Mouse (Mus musculus): Measurements from ENCODE around the gene Slc12a4.
A peak's percentile ranks its signal among the peaks of the same experiment; 100 is the strongest.

Gene Slc12a4

DNA sequence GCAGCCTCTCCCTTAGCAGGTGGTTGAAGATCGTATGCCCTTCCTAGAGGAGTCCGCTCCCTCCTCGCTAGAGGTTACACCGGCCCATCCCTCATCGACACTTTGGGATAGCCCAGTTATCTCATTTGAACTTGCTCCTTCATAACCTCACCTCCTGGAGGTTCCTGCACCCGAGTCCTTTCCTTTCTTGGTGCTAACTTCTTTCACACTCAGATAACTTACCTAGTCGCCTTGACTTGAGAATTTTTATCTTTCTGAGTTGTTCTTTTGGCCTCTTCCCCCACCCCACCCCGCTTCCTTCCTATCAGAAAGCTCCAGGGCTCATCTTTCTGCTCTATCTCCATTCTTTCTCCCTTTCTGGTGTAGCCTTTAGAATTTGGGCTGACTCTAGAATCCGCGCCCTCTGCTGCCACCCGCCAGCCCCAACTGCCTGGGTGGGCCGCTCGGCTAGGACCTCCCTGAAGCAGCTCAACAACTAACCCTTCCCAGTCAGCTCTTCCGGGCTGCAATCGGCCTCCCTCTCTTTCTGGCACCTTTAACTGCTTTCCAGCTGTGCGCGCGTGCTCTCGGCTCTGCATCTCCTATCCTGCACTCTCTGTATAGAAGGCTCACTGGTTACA is 905 bp upstream of the Slc12a4 start:
- peak; percentile 82 for DNase-seq

DNA sequence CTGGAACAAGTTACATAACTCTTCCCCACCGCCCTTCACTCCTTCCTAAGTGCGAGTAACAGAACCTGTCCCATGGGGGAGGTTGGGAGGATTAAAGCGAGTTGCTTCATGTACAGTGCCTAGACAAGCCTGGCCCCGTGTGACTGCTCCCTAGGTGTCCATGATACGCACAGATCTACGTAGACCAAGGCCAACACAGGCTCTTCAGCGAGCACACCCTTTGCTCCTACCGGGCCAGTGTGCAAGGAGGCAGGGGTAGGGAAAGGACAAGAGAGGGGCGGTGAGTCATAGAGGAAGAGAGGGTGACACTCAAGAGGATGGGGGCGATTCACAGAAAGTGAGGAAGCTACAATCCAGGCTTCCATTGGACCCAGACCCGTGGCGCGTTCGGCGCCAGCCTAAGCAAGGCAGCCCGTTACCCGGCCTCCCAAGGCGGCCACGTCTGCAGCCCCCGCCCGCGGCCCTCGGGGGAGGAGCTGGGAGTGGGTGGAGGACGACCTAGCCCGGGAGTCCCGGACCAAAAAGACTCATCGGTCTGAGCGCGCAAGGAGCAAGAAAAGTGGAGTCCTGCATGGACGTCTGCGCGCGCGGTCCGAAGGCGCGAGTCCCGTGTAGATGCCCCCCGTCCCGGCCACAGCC is 512 bp downstream of the Slc12a4 start:
- peak; percentile 78 for DNase-seq

DNA sequence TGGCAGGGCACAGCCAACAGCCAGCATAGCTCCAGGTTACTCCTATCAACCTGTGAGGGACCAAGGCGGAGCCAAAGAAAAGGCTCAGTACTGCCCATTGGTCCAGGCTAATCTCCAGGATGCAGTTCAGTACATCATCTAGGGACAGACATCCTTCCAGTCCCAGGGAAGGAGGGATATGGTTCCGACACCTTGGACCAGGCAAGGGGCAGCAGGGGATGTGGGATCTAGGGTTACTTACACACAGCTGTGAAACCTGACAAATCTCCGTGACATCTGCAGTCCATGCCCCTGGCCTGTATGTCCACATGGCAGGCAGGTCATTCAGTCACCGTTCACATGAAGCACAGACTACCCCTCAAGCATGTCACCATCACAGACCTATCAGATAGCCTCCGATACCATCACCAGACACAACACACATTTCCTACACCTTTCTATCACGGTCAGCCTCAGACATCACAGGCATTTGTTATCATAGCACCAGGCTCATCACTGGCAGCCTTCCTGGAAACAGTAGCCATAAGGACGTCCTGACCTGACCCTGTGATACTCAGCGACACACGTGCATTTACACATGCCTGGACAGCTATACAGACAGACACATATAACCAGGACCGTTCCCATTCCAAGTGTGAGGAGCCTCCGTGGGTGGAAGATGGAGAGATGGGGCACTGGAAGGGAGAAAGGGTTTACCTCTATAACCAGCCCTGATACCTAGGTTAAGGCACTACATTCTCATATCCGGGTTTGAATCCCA is 1.2 kb downstream of the Slc12a4 start:
- DNase-seq = no peak

DNA sequence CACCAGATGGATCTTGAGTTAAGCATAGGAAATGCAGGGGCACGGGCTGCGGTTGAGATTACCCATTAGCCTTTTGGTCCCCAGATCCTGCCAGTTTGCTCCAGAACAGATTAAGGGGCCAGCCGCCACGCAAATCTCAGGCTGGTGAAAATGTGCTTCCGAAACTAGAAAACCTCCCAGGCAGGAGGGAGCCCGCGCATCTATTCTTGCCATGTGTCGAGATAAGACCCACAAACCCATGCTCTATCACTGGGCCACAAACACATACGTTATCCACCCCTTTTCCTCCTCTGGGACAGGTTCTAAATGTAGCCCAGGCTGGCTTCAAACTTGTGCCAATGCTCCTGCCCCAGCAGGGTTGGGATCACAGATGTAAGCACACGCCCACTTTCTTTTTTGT is 4.4 kb downstream of the Slc12a4 start:
- no peak for DNase-seq

DNA sequence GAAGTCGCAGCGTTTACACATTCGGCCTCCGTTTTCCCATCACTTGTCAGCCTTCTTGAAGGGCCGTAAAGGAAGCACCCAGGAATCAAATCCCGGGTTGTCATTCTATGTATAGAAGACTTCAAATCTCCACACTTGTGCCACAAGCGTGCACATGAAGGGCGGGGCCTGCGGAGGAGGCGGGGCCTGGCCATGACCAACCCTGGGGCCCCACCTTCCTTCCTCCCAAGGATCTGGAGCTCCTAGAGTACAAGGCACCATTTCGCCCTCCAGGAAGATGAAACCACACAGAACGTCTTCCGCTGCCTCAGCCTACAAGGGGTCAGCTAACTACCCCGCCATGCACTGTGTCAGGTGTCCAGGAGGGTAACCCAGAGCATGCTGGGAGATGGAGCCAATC is 4.8 kb downstream of the Slc12a4 start:
- no peak for DNase-seq

DNA sequence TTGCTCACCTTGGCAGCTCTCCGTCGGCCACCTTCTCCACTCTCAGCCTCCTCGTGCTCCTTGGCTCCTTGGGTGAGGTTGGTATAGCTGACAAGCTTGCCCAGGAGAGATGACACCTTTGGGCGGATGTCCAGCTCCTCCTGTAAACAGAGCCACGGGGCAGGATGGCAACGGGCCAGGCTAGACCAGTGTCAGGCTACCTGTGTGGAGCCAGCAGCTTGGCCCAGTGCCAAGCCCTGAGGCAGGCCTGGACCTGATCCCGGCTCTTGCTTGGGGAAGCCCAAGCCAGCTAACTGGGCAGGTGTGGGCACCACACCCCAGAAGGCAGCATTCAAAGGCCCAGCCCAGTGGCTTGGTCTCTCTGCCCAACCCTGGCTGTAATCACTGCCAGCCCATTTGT is 6.5 kb downstream of the Slc12a4 start:
- DNase-seq = peak; percentile 56

DNA sequence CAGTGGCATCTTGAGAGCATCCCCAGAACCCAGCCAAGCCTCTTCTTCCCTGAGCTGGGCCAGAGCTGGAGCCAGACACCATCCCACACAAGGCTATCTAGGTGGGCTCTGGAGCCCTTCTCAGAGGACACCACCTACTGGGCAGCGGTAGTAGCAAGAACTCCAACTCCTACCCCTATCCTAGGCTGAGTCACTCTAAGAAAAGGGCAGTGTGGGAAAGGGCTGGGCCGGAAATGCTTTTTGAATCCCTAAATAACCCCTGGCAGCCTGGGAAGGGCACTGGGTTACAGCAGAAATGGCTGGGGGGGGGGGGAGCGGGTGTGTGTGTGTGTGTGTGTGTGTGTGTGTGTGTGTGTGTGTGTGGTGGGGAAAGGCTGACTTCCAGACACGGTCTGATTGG is 8.1 kb downstream of the Slc12a4 start:
- peak; percentile 79 for DNase-seq

DNA sequence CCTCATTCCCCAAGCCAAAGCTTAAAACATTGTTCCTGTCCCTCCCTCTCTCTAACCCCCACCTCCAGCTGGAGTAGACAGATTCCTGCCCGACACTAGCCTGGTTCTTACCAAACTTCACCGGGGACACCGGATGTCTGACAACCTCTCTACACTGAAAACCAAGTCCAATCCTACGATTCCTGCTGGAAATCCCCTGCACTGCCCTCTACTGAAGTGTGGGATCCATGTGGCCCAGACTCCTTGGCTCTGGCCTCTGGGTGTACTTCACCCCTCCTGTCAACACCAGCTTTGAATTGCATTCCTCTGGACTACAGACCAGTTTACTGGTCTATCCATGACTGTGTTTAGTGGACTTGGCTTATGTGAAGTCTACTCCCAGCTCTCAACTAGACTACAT is 9.3 kb downstream of the Slc12a4 start:
- peak; percentile 35 for DNase-seq

DNA sequence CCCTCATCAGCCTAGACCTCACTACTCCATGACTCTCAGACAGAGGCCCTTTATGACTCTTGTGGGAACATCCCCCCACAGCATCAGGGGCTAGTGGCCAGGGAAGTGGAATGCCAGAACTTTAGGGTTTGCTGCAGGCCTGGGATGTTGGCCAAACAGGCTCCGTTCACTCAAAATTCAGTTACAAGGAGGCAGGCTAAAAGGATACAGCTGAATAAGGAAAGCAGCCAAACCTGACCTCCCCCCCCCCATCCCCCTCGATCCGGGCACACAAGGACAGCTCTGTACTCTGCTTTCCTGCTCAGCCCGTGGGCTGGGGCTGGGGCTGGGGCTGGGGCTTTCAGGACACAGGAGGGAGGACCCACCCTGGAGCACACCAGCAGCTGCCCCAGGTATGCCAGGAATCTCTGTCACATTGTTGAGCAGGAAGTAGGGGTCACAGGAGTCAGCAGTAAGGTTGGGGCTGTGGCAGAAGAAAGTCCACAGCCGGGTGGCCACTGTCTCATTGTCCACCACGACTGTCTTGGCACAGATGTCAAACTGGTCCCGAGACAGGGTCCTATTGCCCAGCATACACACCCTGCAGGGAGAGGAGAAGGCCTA is 14.7 kb downstream of the Slc12a4 start:
- peak; percentile 81 for DNase-seq

DNA sequence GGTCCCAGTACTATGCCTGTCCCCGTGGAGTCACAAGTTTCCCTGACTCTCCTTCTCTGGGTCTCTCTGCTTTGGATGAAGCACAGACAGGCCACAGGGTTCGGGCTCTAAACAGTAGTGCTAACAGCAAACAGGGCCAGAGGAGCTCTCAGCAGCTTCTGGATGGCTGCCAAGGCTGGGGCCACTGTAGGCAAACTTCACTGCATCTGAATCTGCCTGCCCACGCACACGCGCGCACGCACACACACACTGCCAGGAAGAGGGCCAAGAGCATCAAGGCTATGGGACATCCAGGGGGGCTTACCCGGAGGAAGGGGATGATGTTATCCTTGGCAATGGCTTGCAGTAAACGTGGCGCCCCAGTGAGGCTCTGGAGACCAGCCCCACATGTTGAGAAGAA is 16.5 kb downstream of the Slc12a4 start:
- DNase-seq = peak; percentile 71

DNA sequence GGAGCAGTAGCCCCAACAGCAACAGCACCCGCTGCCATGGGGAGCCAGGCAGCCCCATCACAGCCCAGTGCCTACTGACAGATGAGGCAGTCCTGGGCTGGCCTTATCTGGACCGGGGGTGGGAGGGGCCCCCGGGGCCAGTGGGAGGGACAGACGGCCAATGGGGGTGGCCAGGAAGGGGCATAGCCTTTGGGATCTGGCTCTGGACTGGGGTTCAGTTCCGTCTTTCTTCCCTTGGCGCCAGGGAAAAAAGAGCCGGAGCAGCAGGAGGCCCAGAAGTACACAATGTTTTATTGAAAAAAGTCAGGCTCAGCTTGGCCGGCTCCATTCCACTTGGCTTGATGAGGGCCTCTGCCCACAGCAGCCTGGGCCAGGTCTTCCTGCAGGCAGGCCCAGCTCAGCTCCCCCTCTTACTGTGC is 22.6 kb downstream of the Slc12a4 start, which contains the start of gene Lcat:
Lcat (minus strand) TSS at position 62 of the 419 bp plus-strand sequence.
- no peak for DNase-seq

DNA sequence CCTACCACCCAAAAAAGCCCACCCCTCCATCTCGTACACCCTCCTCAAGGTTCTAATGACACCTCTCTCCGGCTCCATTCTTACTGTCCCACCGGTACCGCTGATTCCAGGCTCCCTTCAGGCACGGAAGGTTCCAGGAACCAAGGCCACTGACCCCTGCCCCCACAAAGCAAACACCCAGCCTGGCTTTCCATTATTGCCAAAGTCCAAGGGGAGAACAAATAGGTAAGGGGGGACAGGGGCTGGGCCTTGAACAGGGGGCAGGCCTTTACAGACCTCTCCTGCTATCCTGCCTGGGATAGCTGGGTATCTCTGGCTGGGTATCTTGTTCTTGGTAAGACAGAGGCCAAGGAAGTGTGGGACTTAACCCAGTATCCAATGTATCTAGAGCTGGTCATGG is 23.4 kb downstream of the Slc12a4 start:
- DNase-seq = no peak

DNA sequence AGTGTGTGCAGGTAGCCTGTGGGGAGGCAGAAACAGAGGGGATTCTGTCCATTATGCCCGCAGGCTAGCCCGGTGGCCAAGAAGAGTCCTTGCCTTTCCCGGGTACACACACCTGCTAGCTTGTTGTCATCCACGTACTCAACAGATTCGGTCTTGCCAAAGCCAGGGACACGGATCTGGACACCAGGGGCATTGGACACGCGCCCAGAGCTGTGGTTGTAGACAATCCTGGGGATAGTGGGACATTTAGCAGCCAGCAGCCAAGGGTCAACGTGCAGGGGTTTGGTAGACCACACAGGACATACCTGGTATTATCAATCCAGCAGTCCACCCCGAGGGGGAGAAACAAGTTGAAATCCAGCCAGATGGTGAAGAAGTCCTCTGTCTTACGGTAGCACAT is 23.9 kb downstream of the Slc12a4 start:
- no peak for DNase-seq

DNA sequence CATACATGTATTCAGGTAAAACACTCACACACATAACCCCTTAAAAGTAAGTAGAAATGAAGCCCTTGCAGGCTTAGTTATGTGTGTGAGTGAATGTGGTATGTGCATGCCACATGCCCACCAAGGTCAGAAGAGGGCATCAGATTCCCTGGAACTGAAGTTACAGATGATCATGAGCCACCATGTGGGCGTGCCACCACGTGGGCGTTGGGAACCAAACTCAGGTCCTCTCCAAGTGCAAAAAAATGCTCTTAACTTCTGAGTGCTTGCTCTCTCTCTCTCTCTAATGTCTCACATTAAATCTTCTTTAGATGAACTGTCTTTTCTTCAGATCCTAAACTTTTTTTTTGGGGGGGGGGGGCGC is 27.6 kb downstream of the Slc12a4 start, which contains the start of gene Psmb10:
Psmb10 (minus strand) TSS at position 139 of the 364 bp plus-strand sequence.
- DNase-seq = peak; percentile 40

DNA sequence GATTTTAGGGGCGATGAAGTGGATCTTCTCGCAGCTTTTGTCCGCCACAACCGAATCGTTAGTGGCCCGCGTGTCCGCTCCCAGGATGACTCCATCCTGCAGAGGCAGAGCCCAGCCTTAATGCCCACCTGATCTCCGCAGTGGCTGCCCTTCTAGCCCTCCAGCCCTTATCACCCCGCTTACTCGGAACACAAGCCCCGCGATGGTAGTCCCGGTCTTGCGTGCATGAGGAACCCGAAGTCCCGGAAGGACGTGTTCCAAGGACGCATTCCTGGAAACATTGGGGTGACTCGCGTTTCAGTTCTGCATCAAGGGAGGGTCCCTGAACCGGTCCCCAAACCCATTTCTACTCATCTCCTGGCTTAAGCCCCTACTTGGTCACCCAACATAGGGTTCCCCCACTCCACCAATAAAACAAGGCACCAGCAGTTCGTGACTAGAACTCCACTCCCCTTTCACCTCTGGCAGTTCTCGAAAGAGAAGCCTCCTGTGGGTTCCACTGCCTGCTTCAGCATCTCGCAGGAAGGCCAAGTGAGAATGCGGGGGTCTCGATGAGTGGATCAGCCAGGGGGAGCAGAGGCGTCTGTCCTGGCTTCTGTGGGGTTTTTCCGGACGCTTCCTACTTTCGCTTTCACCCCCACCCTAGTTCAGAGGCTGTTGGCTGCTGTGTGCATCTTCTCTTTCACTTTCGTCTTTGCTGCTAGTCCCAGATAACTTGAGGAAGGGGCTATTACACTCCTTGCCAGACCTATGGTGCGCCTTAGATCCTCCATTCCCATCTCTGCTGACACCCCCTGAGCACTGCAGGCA is 28.2 kb downstream of the Slc12a4 start:
- DNase-seq = peak; percentile 54

DNA sequence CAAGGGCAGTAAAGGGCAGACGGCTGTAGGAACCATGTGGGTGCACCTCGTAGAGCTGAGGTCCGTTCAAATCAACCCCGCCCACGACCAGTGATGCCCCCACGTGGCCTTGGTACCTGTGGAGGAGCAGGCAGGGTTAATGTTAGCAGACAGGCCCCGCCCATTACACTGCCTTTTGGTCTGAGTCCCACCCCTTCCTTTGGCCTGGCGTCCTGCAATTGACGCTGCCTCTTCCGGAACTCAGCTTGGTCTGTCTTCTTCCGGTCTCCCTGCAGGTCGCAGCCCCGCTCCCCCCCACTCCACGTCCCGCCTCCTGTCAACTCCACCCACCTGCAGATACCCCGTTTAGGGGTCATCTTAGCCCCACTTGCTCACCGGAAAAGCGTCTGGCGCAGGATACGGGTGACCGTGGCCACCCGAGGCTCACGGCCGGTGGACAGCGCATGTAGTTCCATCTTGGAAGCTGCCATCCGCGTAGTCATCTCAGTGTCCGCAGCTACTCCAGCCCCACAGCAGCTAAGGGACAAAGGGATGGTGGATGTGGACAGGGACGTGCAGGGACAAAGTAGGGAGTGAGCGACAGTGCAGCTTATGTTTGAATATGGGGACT is 28.9 kb downstream of the Slc12a4 start:
- DNase-seq = peak; percentile 94

DNA sequence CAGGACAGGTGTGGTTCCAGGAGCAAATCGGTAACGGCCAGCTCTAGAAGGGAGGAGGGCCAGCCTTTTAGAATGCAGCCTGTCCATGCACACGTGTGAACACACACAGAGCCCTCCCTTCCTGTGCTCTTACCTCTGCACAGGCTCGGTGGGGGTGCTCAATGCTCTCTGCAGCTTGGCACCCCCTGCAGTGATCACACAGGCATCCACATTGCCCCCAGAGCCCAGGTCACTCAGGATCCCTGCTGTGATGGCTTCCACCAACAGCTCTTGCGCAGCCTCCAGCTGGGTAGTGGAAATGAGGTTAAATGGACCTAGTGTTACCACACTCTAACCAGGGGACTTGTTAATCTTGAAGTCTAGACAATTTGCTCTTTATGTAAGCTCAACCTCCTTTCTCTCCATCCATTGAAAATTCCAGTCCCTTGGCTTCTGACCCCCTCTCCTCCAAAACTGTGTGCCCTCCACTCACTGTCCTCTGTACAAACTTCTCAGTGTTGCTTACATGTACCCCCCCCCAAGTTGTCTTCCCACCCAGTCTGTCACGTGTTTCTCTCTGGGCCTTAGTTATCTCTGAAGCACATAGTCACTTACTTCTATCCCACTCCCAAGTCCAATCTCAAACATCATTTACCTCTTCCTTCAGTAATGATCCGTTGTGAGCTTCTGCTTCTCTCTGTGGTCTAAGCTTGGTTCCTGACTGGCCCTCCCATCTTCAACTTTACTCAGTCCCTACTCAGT is 29.9 kb downstream of the Slc12a4 start:
- DNase-seq = no peak

DNA sequence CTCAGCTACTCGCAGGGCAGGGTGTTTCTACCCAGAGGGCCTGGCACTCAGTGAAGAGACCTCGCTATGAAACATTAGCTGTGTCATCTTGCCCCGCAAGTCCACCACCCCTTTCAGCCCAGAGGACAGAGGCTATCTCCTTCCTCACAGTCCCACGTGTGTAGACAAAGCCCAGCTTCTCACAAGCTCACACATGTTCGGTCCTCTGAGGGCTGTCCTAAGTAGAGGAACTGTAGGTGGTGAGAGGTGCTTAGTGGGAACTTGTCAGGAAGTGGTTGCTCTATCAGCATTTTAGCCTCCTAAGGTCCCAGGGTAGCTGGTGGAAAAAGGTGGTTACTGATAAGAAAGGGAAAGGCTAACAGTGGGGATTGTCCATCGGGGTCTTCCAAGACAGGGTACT is 30.8 kb downstream of the Slc12a4 start:
- no peak for DNase-seq

DNA sequence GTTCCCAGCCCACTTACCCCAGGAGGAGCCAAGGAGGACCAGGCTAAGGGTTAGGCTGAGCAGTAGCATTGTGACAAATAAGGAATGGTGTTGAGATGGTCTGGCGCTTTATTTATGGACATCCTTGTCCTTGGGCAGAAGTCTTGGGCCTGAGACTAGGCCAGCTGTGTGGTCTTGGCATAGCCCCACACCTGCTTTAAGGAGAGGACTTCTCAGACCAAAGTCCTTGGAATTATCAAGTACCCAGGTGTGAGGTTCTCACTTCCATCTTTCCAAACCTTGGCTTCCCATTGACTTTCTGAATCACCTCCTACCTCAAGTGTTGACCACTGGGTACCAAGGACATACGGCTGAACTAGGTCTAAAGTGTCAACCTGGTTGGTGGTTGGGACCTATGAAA is 32.1 kb downstream of the Slc12a4 start, which contains the start of gene Ctrl:
Ctrl (minus strand) TSS at position 101 of the 400 bp plus-strand sequence.
- DNase-seq = no peak

DNA sequence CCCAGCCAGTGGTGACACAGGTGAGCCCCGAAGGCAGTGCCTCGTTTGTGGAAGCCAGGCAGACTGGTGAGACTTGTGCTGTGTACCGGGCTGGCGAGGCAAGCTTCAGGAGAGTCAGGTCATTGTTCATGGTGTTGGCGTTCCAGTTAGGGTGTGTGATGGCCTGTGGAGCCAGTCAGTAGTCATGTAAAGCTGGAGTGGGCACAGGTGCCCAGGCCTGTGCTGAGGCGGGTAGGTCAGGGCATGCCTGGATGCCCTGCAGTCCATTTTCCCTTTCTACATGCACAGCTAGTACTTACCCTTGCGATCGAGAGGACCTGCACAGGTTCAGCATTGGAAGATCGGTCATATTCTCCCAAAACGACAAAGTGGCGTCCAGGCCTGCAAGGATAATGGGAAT is 33.4 kb downstream of the Slc12a4 start:
- DNase-seq = no peak

DNA sequence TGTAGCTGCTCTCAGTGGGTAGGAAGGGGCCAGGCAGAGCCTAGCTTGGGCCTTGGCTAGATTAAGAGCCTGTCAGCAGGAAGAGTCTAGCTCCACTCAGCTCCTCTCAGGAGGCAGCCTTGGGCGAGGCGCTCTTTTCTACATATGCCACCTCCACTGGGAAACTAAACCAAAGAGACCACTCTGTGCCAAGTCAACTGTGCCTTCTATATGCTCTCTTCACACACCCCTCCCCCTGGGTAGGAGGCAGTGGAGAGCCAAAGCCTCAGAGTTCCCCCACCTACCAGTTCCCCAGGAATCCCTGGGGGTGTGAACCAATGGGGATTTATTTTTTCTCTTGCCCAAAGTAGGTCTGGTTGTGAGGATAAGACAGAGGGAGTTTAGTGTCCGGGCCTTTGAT is 34.6 kb downstream of the Slc12a4 start:
- no peak for DNase-seq

DNA sequence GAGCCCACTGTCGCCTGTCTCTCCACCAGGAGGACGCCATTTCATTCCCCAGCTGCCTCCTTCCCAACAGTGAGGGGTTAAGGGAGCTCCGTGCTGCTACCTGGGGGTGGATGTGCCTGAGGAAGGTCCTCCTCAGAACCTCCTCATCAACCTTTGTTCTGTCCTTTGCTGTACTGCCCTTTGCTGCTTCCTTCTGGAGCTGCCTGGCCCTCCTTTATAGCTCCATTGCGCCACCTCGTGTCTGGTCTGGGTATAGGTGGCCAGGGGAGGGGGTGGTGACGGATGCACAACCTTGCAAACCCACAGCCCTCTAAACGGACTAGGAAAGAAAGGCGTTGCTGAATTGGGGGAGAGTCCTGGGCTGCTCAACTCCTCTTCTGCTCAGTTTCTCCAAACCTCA is 35.3 kb downstream of the Slc12a4 start:
- DNase-seq = peak; percentile 90
